Comparison of ENCODE assay signal across 11 mouse cellular contexts in genomic region chr13:60071595-60071994, GRCm38 (mm10).
DNase-seq lines count a peak whose midpoint lies in the region; ATAC-seq and TF ChIP-seq lines count a peak whose summit lies in the region.
"Had no signal": no experiment of that assay in that cellular context is flagged by ENCODE, and none has a peak within 500 bp of the region (broad histone marks: within the 10 kb centered on the region; RNA-seq: fewer than 3 reads in every experiment).

No protein-coding gene starts in this region.

- no peak overlapping the region for H3K4me2 ChIP-seq in heart, embryonic 11.5 days
- H3K4me2 ChIP-seq in limb, embryonic 14.5 days (replicated peaks; ENCODE audit: low read depth, low read length, severe bottlenecking) = no peak overlapping the region
- H3K4me2 ChIP-seq: hindbrain, embryonic 13.5 days; liver, embryonic 15.5 days had no signal

- WGBS in heart, embryonic 11.5 days (ENCODE audit: insufficient replicate concordance) = 62% methylated on average over 9 of the region's 9 CpGs
- WGBS in limb, embryonic 14.5 days = 22% methylated on average over 9 of the region's 9 CpGs

- H3K4me3 ChIP-seq in heart, embryonic 11.5 days (ENCODE audit: low read depth, low read length) = no peak overlapping the region
- no peak overlapping the region for H3K4me3 ChIP-seq in limb, embryonic 14.5 days (replicated peaks; ENCODE audit: low read length)
- H3K4me3 ChIP-seq: hindbrain, embryonic 13.5 days; liver, embryonic 15.5 days had no signal

- no peak overlapping the region for H3K27ac ChIP-seq in heart, embryonic 11.5 days (ENCODE audit: low read depth, low read length)
- peak overlapping the region; percentile 59 for H3K27ac ChIP-seq in limb, embryonic 14.5 days (replicated peaks; ENCODE audit: low read depth, low read length)
- H3K27ac ChIP-seq: hindbrain, embryonic 13.5 days; liver, embryonic 15.5 days had no signal

- H3K36me3 ChIP-seq in heart, embryonic 11.5 days (ENCODE audit: control insufficient read depth, insufficient read depth, low read length) = no peaks in the 10 kb centered on the region
- H3K36me3 ChIP-seq in limb, embryonic 14.5 days (ENCODE audit: control insufficient read depth, insufficient read depth, low read length) = no peaks in the 10 kb centered on the region
- H3K36me3 ChIP-seq: hindbrain, embryonic 13.5 days; liver, embryonic 15.5 days had no signal

- H3K4me1 ChIP-seq in heart, embryonic 11.5 days (ENCODE audit: control insufficient read depth, insufficient read depth, low read length) = peaks cover 3% of the 10 kb centered on the region; the same call in 1 of the 2 replicates
- H3K4me1 ChIP-seq in limb, embryonic 14.5 days (ENCODE audit: control insufficient read depth, insufficient read depth, low read length) = peaks cover 42% of the 10 kb centered on the region
- H3K4me1 ChIP-seq: liver, embryonic 15.5 days had no signal

- no peaks in the 10 kb centered on the region for H3K27me3 ChIP-seq in heart, embryonic 11.5 days (ENCODE audit: control insufficient read depth, insufficient read depth, low read length)
- no peaks in the 10 kb centered on the region for H3K27me3 ChIP-seq in limb, embryonic 14.5 days (ENCODE audit: control insufficient read depth, insufficient read depth, low read length)
- H3K27me3 ChIP-seq: hindbrain, embryonic 13.5 days; liver, embryonic 15.5 days had no signal

- peak; percentile 66 to 86 for DNase-seq in heart, adult 18-20 months
- peak; percentile 16 for DNase-seq in lung, postnatal 10 days
- DNase-seq in lung, postnatal 14 days = no peak
- peak; percentile 22 to 75 for DNase-seq in gastrocnemius, postnatal 4 days (ENCODE audit: low spot score in 2 of 2)
- peak; percentile 58 for DNase-seq in limb, embryonic 14.5 days (ENCODE audit: low spot score)
- no peak for DNase-seq in ovary, postnatal 10 days (ENCODE audit: low spot score)
- no peak for DNase-seq in yolk sac, embryonic 10.5 days (ENCODE audit: low spot score)
- DNase-seq: thymus, postnatal 36 days had no signal

- no peaks in the 10 kb centered on the region for H3K9me3 ChIP-seq in heart, embryonic 11.5 days (replicated peaks; ENCODE audit: control insufficient read depth, low read length)
- no peaks in the 10 kb centered on the region for H3K9me3 ChIP-seq in limb, embryonic 14.5 days (ENCODE audit: control insufficient read depth, low read length)
- H3K9me3 ChIP-seq: hindbrain, embryonic 13.5 days; liver, embryonic 15.5 days had no signal

- no peak overlapping the region for H3K9ac ChIP-seq in heart, embryonic 11.5 days (ENCODE audit: low read depth, low read length)
- no peak overlapping the region for H3K9ac ChIP-seq in limb, embryonic 14.5 days (ENCODE audit: low read depth, low read length, severe bottlenecking)
- H3K9ac ChIP-seq: hindbrain, embryonic 13.5 days; liver, embryonic 15.5 days had no signal

- no peak for TF ChIP-seq POLR2A in limb, embryonic 14.5 days (IDR thresholded peaks at IDR 0.05; ENCODE audit: borderline replicate concordance, extremely low read depth, insufficient read depth, insufficient read length)

- ATAC-seq in heart, embryonic 11.5 days (replicated peaks; ENCODE audit: insufficient number of reproducible peaks, low FRiP score, low TSS enrichment) = no peak
- ATAC-seq in limb, embryonic 14.5 days (ENCODE audit: low FRiP score, low read depth) = peak; percentile 24; the same call in 1 of the 2 replicates

Comparison
In these comparisons a context has a peak if more than half of its experiments do, and no peak if none do; other contexts are left out.
1. DNase-seq: peak in heart, adult 18-20 months (2 of 2), lung, postnatal 10 days (single experiment), gastrocnemius, postnatal 4 days (2 of 2) and limb, embryonic 14.5 days (single experiment); none in lung, postnatal 14 days (single experiment), ovary, postnatal 10 days (single experiment) and yolk sac, embryonic 10.5 days (single experiment).